ENCODE assay signal across 19 mouse cellular contexts in genomic region chr4:118098571-118098970, GRCm38 (mm10).
"Had no signal": no experiment of that assay in that cellular context is flagged by ENCODE, and none has a peak within 500 bp of the region (broad histone marks: within the 10 kb centered on the region; RNA-seq: fewer than 3 reads in every experiment).

No protein-coding gene starts in this region.

- DNase-seq: kidney, adult 18-20 months; kidney, postnatal 14 days; kidney, postnatal 4 days; layer of hippocampus, adult 9-11 months; liver; lung, embryonic 14.5 days; midbrain, embryonic 14.5 days; right cerebral cortex, postnatal 25 days; spleen, adult 18-20 months; thymus, postnatal 25 days had no signal

- H3K27me3 ChIP-seq: intestine, embryonic 15.5 days; kidney, embryonic 15.5 days; limb, embryonic 13.5 days; liver, embryonic 12.5 days; liver, embryonic 15.5 days; megakaryocyte, embryonic 14.5 days; stomach, embryonic 15.5 days had no signal

- H3K36me3 ChIP-seq: intestine, embryonic 15.5 days; liver, embryonic 12.5 days; stomach, embryonic 15.5 days had no signal

- H3K4me3 ChIP-seq: intestine, embryonic 15.5 days; kidney, embryonic 15.5 days; layer of hippocampus, adult 2 months; limb, embryonic 10.5 days; limb, embryonic 13.5 days; liver, embryonic 12.5 days; liver, embryonic 15.5 days; megakaryocyte, embryonic 14.5 days; stomach, embryonic 15.5 days had no signal

- H3K27ac ChIP-seq: intestine, embryonic 15.5 days; kidney, embryonic 15.5 days; layer of hippocampus, adult 2 months; limb, embryonic 10.5 days; limb, embryonic 13.5 days; liver, embryonic 12.5 days; liver, embryonic 15.5 days; stomach, embryonic 15.5 days had no signal

- H3K4me1 ChIP-seq: intestine, embryonic 15.5 days; kidney, embryonic 15.5 days; limb, embryonic 10.5 days; limb, embryonic 13.5 days; stomach, embryonic 15.5 days had no signal

- H3K9ac ChIP-seq: intestine, embryonic 15.5 days; kidney, embryonic 15.5 days; limb, embryonic 13.5 days; liver, embryonic 12.5 days; liver, embryonic 15.5 days; lung, embryonic 14.5 days; stomach, embryonic 15.5 days had no signal
